In genomic region chr3:105750810-105751209, GRCm38 (mm10) we compare ENCODE assay signal across 26 mouse cellular contexts.
"Had no signal": no experiment of that assay in that cellular context is flagged by ENCODE, and none has a peak within 500 bp of the region (broad histone marks: within the 10 kb centered on the region; RNA-seq: fewer than 3 reads in every experiment).

No protein-coding gene starts in this region.

- H3K27me3 ChIP-seq: heart, embryonic 13.5 days; heart, embryonic 15.5 days; hindbrain, embryonic 13.5 days; hindbrain, embryonic 15.5 days; kidney, embryonic 15.5 days; limb, embryonic 13.5 days; limb, embryonic 15.5 days had no signal

- DNase-seq: gastrocnemius, adult 2 months; gastrocnemius, postnatal 10 days; gastrocnemius, postnatal 25 days; heart, adult 11 months; heart, adult 2 months; heart, postnatal 14 days; heart, postnatal 36 days; kidney, adult 11 months; kidney, adult 2 months; kidney, adult 9 months; kidney, postnatal 14 days; kidney, postnatal 36 days; layer of hippocampus, adult 9-11 months; layer of hippocampus, postnatal 36 days; left cerebral cortex, postnatal 4 days had no signal

- H3K4me2 ChIP-seq: heart, embryonic 11.5 days; heart, embryonic 13.5 days; heart, embryonic 15.5 days; hindbrain, embryonic 13.5 days; hindbrain, embryonic 15.5 days; kidney, embryonic 15.5 days; limb, embryonic 13.5 days; limb, embryonic 15.5 days had no signal

- H3K27ac ChIP-seq: gastrocnemius, adult 2 months; heart, adult 2 months; heart, embryonic 13.5 days; heart, embryonic 15.5 days; hindbrain, embryonic 13.5 days; hindbrain, embryonic 15.5 days; hindbrain, postnatal 0 days; kidney, embryonic 15.5 days; kidney, postnatal 0 days; limb, embryonic 13.5 days; limb, embryonic 15.5 days had no signal

- H3K4me3 ChIP-seq: gastrocnemius, adult 2 months; heart, adult 2 months; heart, embryonic 13.5 days; heart, embryonic 15.5 days; hindbrain, embryonic 13.5 days; hindbrain, embryonic 15.5 days; kidney, embryonic 15.5 days; limb, embryonic 13.5 days; limb, embryonic 15.5 days had no signal

- H3K9me3 ChIP-seq: heart, embryonic 13.5 days; heart, embryonic 15.5 days; hindbrain, embryonic 13.5 days; hindbrain, embryonic 15.5 days; kidney, embryonic 15.5 days; limb, embryonic 13.5 days; limb, embryonic 15.5 days had no signal

- H3K9ac ChIP-seq: heart, embryonic 13.5 days; heart, embryonic 15.5 days; hindbrain, embryonic 13.5 days; hindbrain, embryonic 15.5 days; kidney, embryonic 15.5 days; limb, embryonic 13.5 days; limb, embryonic 15.5 days had no signal

- ATAC-seq: hindbrain, postnatal 0 days; intestine, embryonic 16.5 days had no signal

- H3K4me1 ChIP-seq: hindbrain, embryonic 13.5 days; hindbrain, embryonic 15.5 days; kidney, embryonic 15.5 days; limb, embryonic 13.5 days; limb, embryonic 15.5 days had no signal

- H3K36me3 ChIP-seq: heart, embryonic 15.5 days; hindbrain, embryonic 13.5 days; hindbrain, embryonic 15.5 days had no signal
